8 mouse cellular contexts compared by ENCODE assay signal in the genomic region with DNA sequence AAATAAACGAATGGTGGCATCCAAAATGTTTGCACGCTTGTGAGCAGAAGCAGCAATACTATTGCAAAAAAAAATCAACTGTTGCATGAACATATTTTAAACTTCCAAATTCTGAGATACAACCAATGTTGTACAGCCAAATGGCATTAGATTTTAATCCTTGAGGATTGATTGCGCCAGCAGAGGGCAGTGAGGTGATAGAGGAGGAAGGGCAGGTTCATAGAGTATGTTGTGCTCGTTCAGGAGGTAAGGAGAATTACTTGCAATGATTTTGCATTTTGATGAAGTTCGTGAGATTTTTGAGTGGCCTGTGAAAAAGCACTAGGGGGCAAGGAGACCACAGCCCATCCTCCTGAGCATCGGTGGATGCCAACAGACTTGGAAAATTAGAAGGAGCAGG. TPM values are rescaled to one million over a fixed set of nuclear protein-coding genes. Genes with fewer than 3 reads are reported as not detected.
DNase-seq lines count a peak whose midpoint lies in the region; ATAC-seq and TF ChIP-seq lines count a peak whose summit lies in the region.

No protein-coding gene starts in this region.

- no peak for ATAC-seq in forebrain, embryonic 15.5 days (replicated peaks)
- ATAC-seq in embryonic facial prominence, embryonic 11.5 days (replicated peaks; ENCODE audit: insufficient number of reproducible peaks, low FRiP score, low TSS enrichment, low read depth) = no peak
- ATAC-seq in kidney, postnatal 0 days (replicated peaks; ENCODE audit: low FRiP score, low read depth) = no peak
- ATAC-seq in limb, embryonic 14.5 days (ENCODE audit: low FRiP score, low read depth) = no peak

- H3K36me3 ChIP-seq in forebrain, embryonic 10.5 days (replicated peaks) = no peaks in the 10 kb centered on the region
- H3K36me3 ChIP-seq in forebrain, embryonic 15.5 days = no peaks in the 10 kb centered on the region
- H3K36me3 ChIP-seq in embryonic facial prominence, embryonic 11.5 days (replicated peaks; ENCODE audit: control insufficient read depth, insufficient read depth, low read depth, low read length) = no peaks in the 10 kb centered on the region
- H3K36me3 ChIP-seq in kidney, postnatal 0 days (ENCODE audit: insufficient read depth, low read length) = no peaks in the 10 kb centered on the region
- H3K36me3 ChIP-seq in limb, embryonic 14.5 days (ENCODE audit: control insufficient read depth, insufficient read depth, low read length) = no peaks in the 10 kb centered on the region

- H3K4me1 ChIP-seq in forebrain, embryonic 10.5 days = no peaks in the 10 kb centered on the region
- no peaks in the 10 kb centered on the region for H3K4me1 ChIP-seq in forebrain, embryonic 15.5 days
- no peaks in the 10 kb centered on the region for H3K4me1 ChIP-seq in embryonic facial prominence, embryonic 11.5 days (ENCODE audit: control insufficient read depth, insufficient read depth, low read length)
- no peaks in the 10 kb centered on the region for H3K4me1 ChIP-seq in kidney, postnatal 0 days (replicated peaks; ENCODE audit: insufficient read depth, low read length)
- H3K4me1 ChIP-seq in limb, embryonic 14.5 days (ENCODE audit: control insufficient read depth, insufficient read depth, low read length) = no peaks in the 10 kb centered on the region

- TF ChIP-seq POLR2A in limb, embryonic 14.5 days (IDR thresholded peaks at IDR 0.05; ENCODE audit: borderline replicate concordance, extremely low read depth, insufficient read depth, insufficient read length) = no peak

- H3K9ac ChIP-seq in forebrain, embryonic 15.5 days (replicated peaks) = no peak overlapping the region
- H3K9ac ChIP-seq in embryonic facial prominence, embryonic 11.5 days (replicated peaks; ENCODE audit: low read length) = no peak overlapping the region
- H3K9ac ChIP-seq in kidney, postnatal 0 days (ENCODE audit: low read depth, low read length) = no peak overlapping the region
- no peak overlapping the region for H3K9ac ChIP-seq in limb, embryonic 14.5 days (ENCODE audit: low read depth, low read length, severe bottlenecking)

- H3K27me3 ChIP-seq in forebrain, embryonic 10.5 days (ENCODE audit: poor library complexity, severe bottlenecking) = no peaks in the 10 kb centered on the region
- no peaks in the 10 kb centered on the region for H3K27me3 ChIP-seq in forebrain, embryonic 15.5 days
- H3K27me3 ChIP-seq in embryonic facial prominence, embryonic 11.5 days (ENCODE audit: control insufficient read depth, insufficient read depth, low read length) = no peaks in the 10 kb centered on the region
- no peaks in the 10 kb centered on the region for H3K27me3 ChIP-seq in kidney, postnatal 0 days (ENCODE audit: insufficient read depth, low read length)
- H3K27me3 ChIP-seq in limb, embryonic 14.5 days (ENCODE audit: control insufficient read depth, insufficient read depth, low read length) = no peaks in the 10 kb centered on the region

- no peak overlapping the region for H3K4me3 ChIP-seq in forebrain, embryonic 10.5 days
- H3K4me3 ChIP-seq in forebrain, embryonic 15.5 days = no peak overlapping the region
- no peak overlapping the region for H3K4me3 ChIP-seq in embryonic facial prominence, embryonic 11.5 days (ENCODE audit: low read depth, low read length)
- H3K4me3 ChIP-seq in kidney, postnatal 0 days (replicated peaks; ENCODE audit: low read depth, low read length) = no peak overlapping the region
- no peak overlapping the region for H3K4me3 ChIP-seq in limb, embryonic 14.5 days (replicated peaks; ENCODE audit: low read length)

- TF ChIP-seq CTCF in kidney, postnatal 0 days (IDR thresholded peaks at IDR 0.05; ENCODE audit: low read depth) = peak; percentile 92

- no peak overlapping the region for H3K4me2 ChIP-seq in forebrain, embryonic 15.5 days (replicated peaks)
- H3K4me2 ChIP-seq in embryonic facial prominence, embryonic 11.5 days (ENCODE audit: low read depth, low read length) = no peak overlapping the region
- H3K4me2 ChIP-seq in kidney, postnatal 0 days (ENCODE audit: low read length) = no peak overlapping the region
- no peak overlapping the region for H3K4me2 ChIP-seq in limb, embryonic 14.5 days (replicated peaks; ENCODE audit: low read depth, low read length, severe bottlenecking)

- WGBS in forebrain, embryonic 10.5 days = 31% methylated on average over 6 of the region's 6 CpGs
- WGBS in forebrain, embryonic 15.5 days = 19% methylated on average over 6 of the region's 6 CpGs
- WGBS in embryonic facial prominence, embryonic 11.5 days = 23% methylated on average over 6 of the region's 6 CpGs
- WGBS in kidney, postnatal 0 days = 21% methylated on average over 6 of the region's 6 CpGs
- 27% methylated on average over 6 of the region's 6 CpGs for WGBS in limb, embryonic 14.5 days

- peak; percentile 35 for DNase-seq in forebrain, embryonic 10.5 days (ENCODE audit: extremely low spot score, low spot score)
- peak; percentile 15 to 28 for DNase-seq in urinary bladder, adult 18-20 months (ENCODE audit: low spot score in 2 of 2)
- no peak for DNase-seq in urinary bladder, adult 2 months (ENCODE audit: low spot score)
- peak; percentile 66 for DNase-seq in embryonic facial prominence, embryonic 11.5 days (ENCODE audit: low spot score)
- DNase-seq in kidney, postnatal 0 days (ENCODE audit: low spot score) = peak; percentile 82
- peak; percentile 46 for DNase-seq in limb, embryonic 14.5 days (ENCODE audit: low spot score)
- DNase-seq in right cerebral cortex, adult 2 months (ENCODE audit: low spot score in 2 of 2) = peak; percentile 70 to 82

- no peak overlapping the region for H3K27ac ChIP-seq in forebrain, embryonic 10.5 days
- H3K27ac ChIP-seq in forebrain, embryonic 15.5 days (replicated peaks) = no peak overlapping the region
- no peak overlapping the region for H3K27ac ChIP-seq in embryonic facial prominence, embryonic 11.5 days (replicated peaks; ENCODE audit: low read depth, low read length)
- H3K27ac ChIP-seq in kidney, postnatal 0 days = no peak overlapping the region
- no peak overlapping the region for H3K27ac ChIP-seq in limb, embryonic 14.5 days (replicated peaks; ENCODE audit: low read depth, low read length)

- no peaks in the 10 kb centered on the region for H3K9me3 ChIP-seq in forebrain, embryonic 10.5 days
- H3K9me3 ChIP-seq in forebrain, embryonic 15.5 days = no peaks in the 10 kb centered on the region
- H3K9me3 ChIP-seq in embryonic facial prominence, embryonic 11.5 days (replicated peaks; ENCODE audit: control insufficient read depth, low read length) = no peaks in the 10 kb centered on the region
- no peaks in the 10 kb centered on the region for H3K9me3 ChIP-seq in kidney, postnatal 0 days (replicated peaks; ENCODE audit: low read length)
- no peaks in the 10 kb centered on the region for H3K9me3 ChIP-seq in limb, embryonic 14.5 days (ENCODE audit: control insufficient read depth, low read length)

RNA-seq across cellular contexts. Expression of gene F830045P16Rik, which starts 33.8 kb away (rescaled TPM):
- not detected in 2 replicates for polyA plus RNA-seq in forebrain, embryonic 10.5 days (2016; fragmentation: Nextera tagmentation; extraction: Ambion mirVana)
- not detected in 2 replicates for polyA plus RNA-seq in forebrain, embryonic 15.5 days (2015; fragmentation: Nextera tagmentation; extraction: Ambion mirVana)
- polyA plus RNA-seq in urinary bladder, adult 2 months (2012; rRNA removed) = not detected in 2 replicates
- polyA plus RNA-seq in embryonic facial prominence, embryonic 11.5 days (2014; fragmentation: Nextera tagmentation; extraction: Ambion mirVana) = not detected in 2 replicates
- not detected in 2 replicates for polyA plus RNA-seq in kidney, postnatal 0 days (2015; fragmentation: Nextera tagmentation; extraction: Ambion mirVana)
- 0.22 and 0.34 TPM in 2 replicates for polyA plus RNA-seq in limb, embryonic 14.5 days (2012; rRNA removed)
- polyA plus RNA-seq in limb, embryonic 14.5 days (2014; fragmentation: Nextera tagmentation; extraction: Ambion mirVana) = 0.22 and 0.23 TPM in 2 replicates
